Mouse (Mus musculus) myocyte (in vitro differentiated cells): ENCODE results near the gene Gm10644. TPM values are rescaled to one million over a fixed set of nuclear protein-coding genes. Genes with fewer than 3 reads are reported as not detected.
"Not testable (repeated sequence)": the region's sequence is repeated elsewhere in the genome, so short reads cannot be mapped to it uniquely, and the experiment has no call there.

Experiments used
- H3K27me3 ChIP-seq: one replicate; pipeline ENCODE4 v1.6.1; 2011; ENCODE audit not compliant: control insufficient read depth, insufficient read depth, insufficient read length
- H3K36me3 ChIP-seq: one replicate; pipeline ENCODE4 v1.6.1; 2011; ENCODE audit not compliant: control insufficient read depth, insufficient read depth
- H3K4me2 ChIP-seq: one replicate; pipeline ENCODE4 v1.6.1; 2011; ENCODE audit warnings: low read depth, control low read depth
- H3K4me3 ChIP-seq: one replicate; pipeline ENCODE4 v1.5.1; 2011; ENCODE audit warnings: mild to moderate bottlenecking, control low read depth, moderate library complexity
- H3K79me2 ChIP-seq: one replicate; pipeline ENCODE4 v1.6.1; 2011; ENCODE audit not compliant: control insufficient read depth, insufficient read depth
- H3ac ChIP-seq: one replicate; pipeline ENCODE4 v1.6.1; 2011; ENCODE audit not compliant: control insufficient read depth, insufficient read length
- CEBPB ChIP-seq: IDR thresholded peaks from 2 replicates; pipeline ENCODE4 v1.6.1; 2011; ENCODE audit warnings: mild to moderate bottlenecking, moderate library complexity; ENCODE audit not compliant: poor library complexity, insufficient read depth, severe bottlenecking
- E2F4 ChIP-seq: IDR thresholded peaks from one replicate; pipeline ENCODE4 v1.6.1; 2011; ENCODE audit warnings: mild to moderate bottlenecking, control low read depth, moderate library complexity; ENCODE audit not compliant: insufficient read depth
- MAX ChIP-seq: IDR thresholded peaks from one replicate; pipeline ENCODE4 v1.6.1; 2011; ENCODE audit warnings: low read depth, mild to moderate bottlenecking, control low read depth
- MYOD1 ChIP-seq, 3 experiments: IDR thresholded peaks; one replicate each; pipeline ENCODE4 v1.6.1; 2011; ENCODE audit warnings: control low read depth in 2 of 3, low read depth in 2 of 3, mild to moderate bottlenecking in 2 of 3, moderate library complexity in 1 of 3; ENCODE audit not compliant: insufficient read length in 2 of 3, control insufficient read depth in 1 of 3
- MYOG ChIP-seq, 3 experiments: IDR thresholded peaks; one replicate each; pipeline ENCODE4 v1.6.1; 2011; ENCODE audit warnings: control low read depth in 2 of 3, low read depth in 2 of 3, mild to moderate bottlenecking in 2 of 3; ENCODE audit not compliant: insufficient read length in 2 of 3, control insufficient read depth in 1 of 3, insufficient read depth in 1 of 3
- POLR2A ChIP-seq: IDR thresholded peaks from one replicate; pipeline ENCODE4 v1.6.1; 2011; ENCODE audit warnings: low read depth, mild to moderate bottlenecking, control low read depth, moderate library complexity; ENCODE audit not compliant: insufficient read length
- POLR2AphosphoS2 ChIP-seq: IDR thresholded peaks from one replicate; pipeline ENCODE4 v1.6.1; 2011; ENCODE audit warnings: low read depth, control low read depth; ENCODE audit not compliant: insufficient read length
- REST ChIP-seq: IDR thresholded peaks from one replicate; pipeline ENCODE4 v1.6.1; 2011; ENCODE audit warnings: mild to moderate bottlenecking, control low read depth, moderate library complexity; ENCODE audit not compliant: insufficient read depth, insufficient read length
- SRF ChIP-seq: IDR thresholded peaks from one replicate; pipeline ENCODE4 v1.6.1; 2011; ENCODE audit warnings: low read depth; ENCODE audit not compliant: control insufficient read depth, insufficient read length
- TCF12 ChIP-seq: IDR thresholded peaks from one replicate; pipeline ENCODE4 v1.6.1; 2011; ENCODE audit warnings: mild to moderate bottlenecking, control low read depth; ENCODE audit not compliant: poor library complexity, insufficient read depth, severe bottlenecking
- TCF3 ChIP-seq: IDR thresholded peaks from one replicate; pipeline ENCODE4 v1.6.1; 2011; ENCODE audit warnings: low read depth, control low read depth; ENCODE audit not compliant: insufficient read length
- USF1 ChIP-seq: IDR thresholded peaks from one replicate; pipeline ENCODE4 v1.6.1; 2011; ENCODE audit warnings: low read depth, mild to moderate bottlenecking, control low read depth, moderate library complexity
- polyA plus RNA-seq: library from polyadenylated mRNA; unstranded; fragments of >200 nt; fragmentation: generic; extraction: Trizol; gene quantifications from one replicate; pipeline ENCODE4 v1.2.1, GENCODE M21; 2012; ENCODE audit warnings: missing spikeins

Gene Gm10644
- polyA plus RNA-seq, 1 experiment: 0.11 TPM

DNA sequence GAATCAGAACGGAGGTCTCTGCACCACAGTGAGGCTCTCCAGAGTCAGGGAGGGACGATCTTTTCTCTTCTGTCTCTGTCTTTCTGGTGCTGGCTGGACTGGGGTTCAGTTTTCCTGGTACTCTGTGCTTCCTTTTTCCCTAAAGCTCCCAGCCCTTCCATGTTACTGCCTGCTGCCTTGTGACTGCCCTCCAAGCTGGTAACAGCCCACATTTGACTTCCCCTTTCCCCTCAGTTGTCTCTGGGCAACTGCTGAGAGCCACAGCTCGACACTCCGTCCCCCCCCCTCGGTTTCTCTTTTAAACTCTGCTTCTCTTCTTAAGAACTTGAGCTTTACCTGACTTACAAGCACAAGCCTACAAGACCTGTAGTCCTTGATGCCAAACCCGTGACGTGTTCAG, 34.2 kb upstream of the Gm10644 start:
- Histone ChIP-seq H3K79me2 (no peaks in the 10 kb centered on the region), H3ac (no peak overlapping the region), H3K27me3 (no peaks in the 10 kb centered on the region), H3K36me3 (peaks cover 25% of the 10 kb centered on the region), H3K4me2 (no peak overlapping the region), H3K4me3 (no peak overlapping the region)
- TF ChIP-seq CEBPB: no peak
- TF ChIP-seq USF1: no peak
- TF ChIP-seq POLR2AphosphoS2: no peak
- no peak for TF ChIP-seq TCF12
- no peak for TF ChIP-seq TCF3
- TF ChIP-seq MYOD1 (IDR thresholded peaks at IDR 0.05; ENCODE audit: control insufficient read depth in 1 of 3, insufficient read length in 2 of 3, low read depth in 2 of 3): no peak
- TF ChIP-seq REST: no peak
- no peak for TF ChIP-seq E2F4
- no peak for TF ChIP-seq POLR2A
- no peak for TF ChIP-seq SRF
- no peak for TF ChIP-seq MYOG (IDR thresholded peaks at IDR 0.05; ENCODE audit: control insufficient read depth in 1 of 3, insufficient read depth in 1 of 3, insufficient read length in 2 of 3, low read depth in 2 of 3)
- TF ChIP-seq MAX: no peak

- H3K36me3 ChIP-seq, H3K79me2 ChIP-seq: not testable (repeated sequence)
Measured at GRCm38 (mm10) chr8:83983222-83983621, 28.2 kb upstream of the Gm10644 start.

GRCm38 (mm10) chr8:83982449-83982848, 27.4 kb upstream of the Gm10644 start:
- H3K36me3 ChIP-seq: no peaks in the 10 kb centered on the region
- no peak overlapping the region for H3ac ChIP-seq
- H3K4me3 ChIP-seq: no peak overlapping the region
- TF ChIP-seq POLR2AphosphoS2 (no peak), E2F4 (no peak), MAX (no peak), USF1 (no peak), CEBPB (no peak), REST (no peak), TCF12 (no peak), POLR2A (no peak), MYOG (IDR thresholded peaks at IDR 0.05; ENCODE audit: control insufficient read depth in 1 of 3, insufficient read depth in 1 of 3, insufficient read length in 2 of 3, low read depth in 2 of 3) (no peak), SRF (no peak)
- H3K79me2 ChIP-seq: peaks cover 17% of the 10 kb centered on the region
- H3K4me2 ChIP-seq: no peak overlapping the region
- no peaks in the 10 kb centered on the region for H3K27me3 ChIP-seq

More at GRCm38 (mm10) chr8:83983222-83983621, 28.2 kb upstream of the Gm10644 start:
- not testable (repeated sequence) for H3K4me2 ChIP-seq, H3ac ChIP-seq, H3K27me3 ChIP-seq, H3K4me3 ChIP-seq

DNA sequence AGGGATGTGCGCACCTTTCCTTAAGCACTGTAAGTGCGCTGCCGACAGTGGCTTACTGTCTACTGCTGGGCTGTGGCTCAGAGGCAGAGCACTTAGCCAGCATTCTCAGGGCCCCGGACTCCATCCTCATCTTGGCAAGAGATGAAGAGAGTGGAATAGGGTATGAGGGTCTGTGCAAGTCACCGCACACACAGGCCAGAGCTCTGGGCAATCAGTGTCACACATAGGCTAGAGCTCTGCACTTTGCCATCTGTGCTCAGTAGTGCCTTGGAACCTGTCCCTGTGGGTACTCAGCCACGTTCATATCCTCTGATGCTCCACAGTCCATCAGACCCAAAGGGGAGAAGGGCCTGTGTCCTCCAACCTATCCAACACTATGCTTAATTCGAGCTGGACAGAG, 26.5 kb upstream of the Gm10644 start:
- no peak overlapping the region for H3ac ChIP-seq
- H3K4me3 ChIP-seq: no peak overlapping the region
- TF ChIP-seq SRF (no peak), CEBPB (no peak), MYOG (IDR thresholded peaks at IDR 0.05; ENCODE audit: control insufficient read depth in 1 of 3, insufficient read depth in 1 of 3, insufficient read length in 2 of 3, low read depth in 2 of 3) (no peak), USF1 (no peak), POLR2AphosphoS2 (no peak), E2F4 (no peak), MAX (no peak), POLR2A (no peak), TCF3 (no peak), MYOD1 (IDR thresholded peaks at IDR 0.05; ENCODE audit: control insufficient read depth in 1 of 3, insufficient read length in 2 of 3, low read depth in 2 of 3) (no peak), TCF12 (no peak), REST (no peak)
- peaks cover 26% of the 10 kb centered on the region for H3K79me2 ChIP-seq
- no peak overlapping the region for H3K4me2 ChIP-seq
- no peaks in the 10 kb centered on the region for H3K36me3 ChIP-seq
- no peaks in the 10 kb centered on the region for H3K27me3 ChIP-seq

DNA sequence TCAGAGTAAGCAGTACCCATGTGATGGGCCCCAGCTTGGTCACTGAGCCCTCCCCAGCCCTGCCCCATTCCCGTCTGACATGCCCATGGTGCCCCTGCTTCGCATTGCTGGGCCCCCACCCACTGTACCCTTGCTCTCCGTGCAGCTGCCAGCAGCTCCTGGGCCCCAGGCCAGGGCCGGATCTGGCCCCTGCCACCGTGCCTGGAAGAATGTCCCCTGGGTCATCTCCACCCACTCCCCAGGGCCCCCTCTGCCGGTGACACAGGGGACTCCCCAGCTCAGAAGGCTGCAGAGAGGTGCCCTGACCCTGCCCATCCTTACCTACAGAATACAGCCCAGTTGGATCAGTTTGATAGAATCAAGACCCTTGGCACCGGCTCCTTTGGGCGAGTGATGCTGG, 25.8 kb upstream of the Gm10644 start:
- Histone ChIP-seq H3K27me3 (no peaks in the 10 kb centered on the region), H3K36me3 (no peaks in the 10 kb centered on the region), H3K4me2 (no peak overlapping the region), H3K4me3 (no peak overlapping the region), H3ac (no peak overlapping the region), H3K79me2 (peaks cover 33% of the 10 kb centered on the region)
- TF ChIP-seq MYOG (IDR thresholded peaks at IDR 0.05; ENCODE audit: control insufficient read depth in 1 of 3, insufficient read depth in 1 of 3, insufficient read length in 2 of 3, low read depth in 2 of 3) (peak in 2 of 3 experiments; percentile 73 to 91), SRF (no peak), POLR2A (no peak), TCF12 (no peak), MAX (no peak), MYOD1 (IDR thresholded peaks at IDR 0.05; ENCODE audit: control insufficient read depth in 1 of 3, insufficient read length in 2 of 3, low read depth in 2 of 3) (peak in 2 of 3 experiments; percentile 27 to 80), USF1 (no peak), E2F4 (no peak)
